In the genomic region with DNA sequence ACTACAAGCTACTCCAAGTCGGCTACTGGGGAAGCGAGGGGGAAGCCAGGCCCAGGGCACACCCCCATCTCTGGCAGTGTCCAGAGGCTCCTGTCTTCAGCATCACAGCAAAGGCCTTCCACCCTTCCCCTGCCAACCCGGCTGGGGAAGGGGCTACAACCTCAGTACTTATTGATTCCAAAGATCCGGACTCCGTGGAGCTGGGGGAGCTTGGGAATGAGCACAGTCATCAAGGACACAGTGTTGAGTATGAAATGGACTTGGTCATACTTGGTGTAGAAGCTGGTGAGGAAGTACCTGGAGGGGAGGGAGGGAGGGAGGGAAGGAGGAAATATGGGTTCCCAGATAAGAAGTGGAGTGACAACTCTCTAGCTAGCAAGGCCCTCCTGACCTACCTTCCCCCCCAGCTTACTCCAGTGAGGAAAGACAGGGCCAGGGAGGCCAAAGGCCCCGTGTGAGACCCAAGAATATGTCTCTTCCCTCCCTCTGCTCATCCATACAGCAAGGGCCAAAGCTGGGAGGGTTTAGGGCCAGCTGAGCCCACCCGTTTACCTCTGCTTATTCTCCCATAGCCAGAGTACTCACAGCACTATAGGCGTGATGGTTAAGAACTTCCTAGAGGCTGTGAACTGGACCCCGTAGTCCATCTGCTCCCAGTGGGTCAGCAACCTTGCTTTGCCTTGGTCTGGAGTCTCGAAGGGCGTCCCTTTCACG, we compare ENCODE assay signal across 17 mouse cellular contexts. TPM values are rescaled to one million over a fixed set of nuclear protein-coding genes. Genes with fewer than 3 reads are reported as not detected.
DNase-seq lines count a peak whose midpoint lies in the region; ATAC-seq lines count a peak whose summit lies in the region.
"Had no signal": no experiment of that assay in that cellular context is flagged by ENCODE, and none has a peak within 500 bp of the region (broad histone marks: within the 10 kb centered on the region; RNA-seq: fewer than 3 reads in every experiment).

No protein-coding gene starts in this region.

- peak overlapping the region; percentile 5; the same call in 1 of the 2 replicates for H3K27ac ChIP-seq in forebrain, embryonic 12.5 days
- H3K27ac ChIP-seq in forebrain, embryonic 11.5 days (ENCODE audit: low read depth, low read length) = no peak overlapping the region
- H3K27ac ChIP-seq in liver, embryonic 15.5 days (replicated peaks) = peak overlapping the region; percentile 100
- H3K27ac ChIP-seq: embryonic facial prominence, embryonic 15.5 days; heart, embryonic 15.5 days; limb, embryonic 15.5 days had no signal

- no peak overlapping the region for H3K9ac ChIP-seq in forebrain, embryonic 12.5 days
- no peak overlapping the region for H3K9ac ChIP-seq in forebrain, embryonic 11.5 days (ENCODE audit: low read length)
- H3K9ac ChIP-seq in liver, embryonic 15.5 days = peak overlapping the region; percentile 77
- H3K9ac ChIP-seq: embryonic facial prominence, embryonic 15.5 days; heart, embryonic 15.5 days; limb, embryonic 15.5 days had no signal

- 91% methylated on average over 12 of the region's 12 CpGs for WGBS in forebrain, embryonic 12.5 days
- WGBS in forebrain, embryonic 11.5 days = 88% methylated on average over 12 of the region's 12 CpGs
- WGBS in liver, embryonic 15.5 days (ENCODE audit: insufficient replicate concordance) = 24% methylated on average over 12 of the region's 12 CpGs

- H3K9me3 ChIP-seq in forebrain, embryonic 12.5 days = no peaks in the 10 kb centered on the region
- no peaks in the 10 kb centered on the region for H3K9me3 ChIP-seq in forebrain, embryonic 11.5 days (ENCODE audit: control insufficient read depth, low read length)
- H3K9me3 ChIP-seq in liver, embryonic 15.5 days (replicated peaks) = no peaks in the 10 kb centered on the region
- H3K9me3 ChIP-seq: embryonic facial prominence, embryonic 15.5 days; heart, embryonic 15.5 days; limb, embryonic 15.5 days had no signal

- H3K36me3 ChIP-seq in forebrain, embryonic 12.5 days (replicated peaks) = peaks cover 39% of the 10 kb centered on the region
- no peaks in the 10 kb centered on the region; the same call in 1 of the 2 replicates for H3K36me3 ChIP-seq in forebrain, embryonic 11.5 days (ENCODE audit: control insufficient read depth, insufficient read depth, low read length)
- peaks cover 18% of the 10 kb centered on the region for H3K36me3 ChIP-seq in liver, embryonic 15.5 days (replicated peaks)

- H3K4me3 ChIP-seq in forebrain, embryonic 12.5 days (replicated peaks) = no peak overlapping the region
- no peak overlapping the region for H3K4me3 ChIP-seq in forebrain, embryonic 11.5 days (ENCODE audit: low read depth, low read length)
- H3K4me3 ChIP-seq in liver, embryonic 15.5 days (replicated peaks) = peak overlapping the region; percentile 71
- H3K4me3 ChIP-seq: embryonic facial prominence, embryonic 15.5 days; heart, embryonic 15.5 days; limb, embryonic 15.5 days had no signal

- H3K4me2 ChIP-seq in forebrain, embryonic 12.5 days = no peak overlapping the region
- H3K4me2 ChIP-seq in forebrain, embryonic 11.5 days (ENCODE audit: low read depth, low read length, severe bottlenecking) = no peak overlapping the region
- peak overlapping the region; percentile 84 for H3K4me2 ChIP-seq in liver, embryonic 15.5 days
- H3K4me2 ChIP-seq: embryonic facial prominence, embryonic 15.5 days; heart, embryonic 15.5 days; limb, embryonic 15.5 days had no signal

- DNase-seq in forebrain, embryonic 11.5 days (ENCODE audit: low spot score) = no peak
- peak; percentile 92 for DNase-seq in 416B (ENCODE audit: low read depth)
- no peak for DNase-seq in cerebellum, adult 9-10 months
- no peak for DNase-seq in T-cell, adult 2 months (ENCODE audit: low spot score)
- DNase-seq in frontal cortex, postnatal 36 days (ENCODE audit: low spot score in 2 of 2) = no peak
- DNase-seq: adrenal gland, postnatal 25 days; cerebellum, adult 9-11 months; kidney, adult 8-10 months; layer of hippocampus, adult 9-11 months; retina, postnatal 1 day had no signal

- no peak for ATAC-seq in forebrain, embryonic 12.5 days (ENCODE audit: low FRiP score)
- no peak for ATAC-seq in forebrain, embryonic 11.5 days (replicated peaks; ENCODE audit: low FRiP score)
- ATAC-seq in erythroblast, adult 5-6 weeks (replicated peaks; ENCODE audit: low FRiP score, poor library complexity, severe bottlenecking) = peak; percentile 33
- ATAC-seq in liver, embryonic 15.5 days (ENCODE audit: insufficient read depth) = peak; percentile 75

- H3K4me1 ChIP-seq in forebrain, embryonic 12.5 days = peaks cover 24% of the 10 kb centered on the region
- peaks cover 14% of the 10 kb centered on the region for H3K4me1 ChIP-seq in forebrain, embryonic 11.5 days (replicated peaks; ENCODE audit: control insufficient read depth, insufficient read depth, low read length)
- peaks cover 94% of the 10 kb centered on the region for H3K4me1 ChIP-seq in liver, embryonic 15.5 days (replicated peaks)

- H3K27me3 ChIP-seq in forebrain, embryonic 12.5 days = no peaks in the 10 kb centered on the region
- no peaks in the 10 kb centered on the region for H3K27me3 ChIP-seq in forebrain, embryonic 11.5 days (ENCODE audit: control insufficient read depth, insufficient read depth, low read length)
- H3K27me3 ChIP-seq in liver, embryonic 15.5 days = no peaks in the 10 kb centered on the region
- H3K27me3 ChIP-seq: embryonic facial prominence, embryonic 15.5 days; heart, embryonic 15.5 days; limb, embryonic 15.5 days had no signal

RNA-seq across cellular contexts. Expression of a gene that starts 4.5 kb away (rescaled TPM):
- polyA plus RNA-seq in forebrain, embryonic 12.5 days (2016; fragmentation: Nextera tagmentation; extraction: Ambion mirVana) = 67.3 and 67.4 TPM in 2 replicates
- 8.6 and 11.2 TPM in 2 replicates for polyA plus RNA-seq in forebrain, embryonic 11.5 days (2014; fragmentation: Nextera tagmentation; extraction: Ambion mirVana)
- total RNA-seq in erythroblast, adult 5-6 weeks (2015; ENCODE audit: low replicate concordance) = 20.5 and 31.9 TPM in 2 replicates
- total RNA-seq in erythroblast, adult 5-6 weeks (2017; ENCODE audit: low replicate concordance) = 37.9 and 51.6 TPM in 2 replicates
- 40.6 and 45.4 TPM in 2 replicates for polyA plus RNA-seq in liver, embryonic 15.5 days (2015; fragmentation: Nextera tagmentation; extraction: Ambion mirVana)

RNA-seq across cellular contexts. Expression of a gene that starts 15.4 kb away (rescaled TPM):
- not detected in 2 replicates for polyA plus RNA-seq in forebrain, embryonic 12.5 days (2016; fragmentation: Nextera tagmentation; extraction: Ambion mirVana)
- polyA plus RNA-seq in forebrain, embryonic 11.5 days (2014; fragmentation: Nextera tagmentation; extraction: Ambion mirVana) = not detected in 2 replicates
- not detected in 2 replicates for total RNA-seq in erythroblast, adult 5-6 weeks (2015; ENCODE audit: low replicate concordance)
- not detected in 2 replicates for total RNA-seq in erythroblast, adult 5-6 weeks (2017; ENCODE audit: low replicate concordance)
- not detected in 2 replicates for polyA plus RNA-seq in liver, embryonic 15.5 days (2015; fragmentation: Nextera tagmentation; extraction: Ambion mirVana)
- total RNA-seq: adrenal gland, postnatal 25 days had no signal
- polyA plus RNA-seq: embryonic facial prominence, embryonic 15.5 days; heart, embryonic 15.5 days; limb, embryonic 15.5 days; urinary bladder, adult 2 months had no signal

RNA-seq across cellular contexts. Expression of a gene that starts 31.8 kb away (rescaled TPM):
- 0.17 TPM in 1 of 2 replicates, not detected in the other for polyA plus RNA-seq in forebrain, embryonic 12.5 days (2016; fragmentation: Nextera tagmentation; extraction: Ambion mirVana)
- 0.21 TPM in 2 replicates for polyA plus RNA-seq in forebrain, embryonic 11.5 days (2014; fragmentation: Nextera tagmentation; extraction: Ambion mirVana)
- not detected in 2 replicates for total RNA-seq in erythroblast, adult 5-6 weeks (2015; ENCODE audit: low replicate concordance)
- 4.6 TPM in 1 of 2 replicates, not detected in the other for total RNA-seq in erythroblast, adult 5-6 weeks (2017; ENCODE audit: low replicate concordance)
- polyA plus RNA-seq in liver, embryonic 15.5 days (2015; fragmentation: Nextera tagmentation; extraction: Ambion mirVana) = 0.62 and 0.79 TPM in 2 replicates

RNA-seq across cellular contexts. Expression of a gene that starts 36.9 kb away (rescaled TPM):
- polyA plus RNA-seq in forebrain, embryonic 12.5 days (2016; fragmentation: Nextera tagmentation; extraction: Ambion mirVana) = 0.04 TPM in 1 of 2 replicates, not detected in the other
- 0.08 TPM in 1 of 2 replicates, not detected in the other for polyA plus RNA-seq in forebrain, embryonic 11.5 days (2014; fragmentation: Nextera tagmentation; extraction: Ambion mirVana)
- 2.7 and 3.1 TPM in 2 replicates for total RNA-seq in erythroblast, adult 5-6 weeks (2015; ENCODE audit: low replicate concordance)
- 1.4 and 2.6 TPM in 2 replicates for total RNA-seq in erythroblast, adult 5-6 weeks (2017; ENCODE audit: low replicate concordance)
- 0.10 and 0.13 TPM in 2 replicates for polyA plus RNA-seq in liver, embryonic 15.5 days (2015; fragmentation: Nextera tagmentation; extraction: Ambion mirVana)

RNA-seq across cellular contexts. Expression of a gene that starts 42.8 kb away (rescaled TPM):
- polyA plus RNA-seq in forebrain, embryonic 12.5 days (2016; fragmentation: Nextera tagmentation; extraction: Ambion mirVana) = 1.2 and 1.4 TPM in 2 replicates
- polyA plus RNA-seq in forebrain, embryonic 11.5 days (2014; fragmentation: Nextera tagmentation; extraction: Ambion mirVana) = 0.96 and 1.5 TPM in 2 replicates
- total RNA-seq in erythroblast, adult 5-6 weeks (2015; ENCODE audit: low replicate concordance) = 1.0 and 2.5 TPM in 2 replicates
- total RNA-seq in erythroblast, adult 5-6 weeks (2017; ENCODE audit: low replicate concordance) = 0.60 and 1.1 TPM in 2 replicates
- 0.38 and 0.44 TPM in 2 replicates for polyA plus RNA-seq in liver, embryonic 15.5 days (2015; fragmentation: Nextera tagmentation; extraction: Ambion mirVana)

Comparison
In these comparisons a context has a peak if more than half of its experiments do, and no peak if none do; other contexts are left out.
1. ATAC-seq: peak in erythroblast, adult 5-6 weeks (single experiment) and liver, embryonic 15.5 days (single experiment); none in forebrain, embryonic 12.5 days (single experiment) and forebrain, embryonic 11.5 days (single experiment).